Mouse (Mus musculus) heart, postnatal 36 days (tissue): ENCODE results near the gene Bag3. TPM values are rescaled to one million over a fixed set of nuclear protein-coding genes. Genes with fewer than 3 reads are reported as not detected.
A peak's percentile ranks its signal among the peaks of the same experiment; 100 is the strongest.

Experiments
- DNase-seq, 2 experiments: peaks; one replicate each; pipeline ENCODE4 v3.0.0; 2021 to 2022
- intact Hi-C: fragments of 180-260 bp; cut with DNase I; formaldehyde crosslinking; loops from one replicate; pipeline ENCODE4 v1.15.1; 2025
- total RNA-seq, 2 experiments: library from RNA; stranded (reverse); gene quantifications; 2 replicates each; pipeline ENCODE4 v1.2.3; 2021

The Bag3 gene
- total RNA-seq, 2 experiments from 2014 or later = 258 to 272 TPM

DNA sequence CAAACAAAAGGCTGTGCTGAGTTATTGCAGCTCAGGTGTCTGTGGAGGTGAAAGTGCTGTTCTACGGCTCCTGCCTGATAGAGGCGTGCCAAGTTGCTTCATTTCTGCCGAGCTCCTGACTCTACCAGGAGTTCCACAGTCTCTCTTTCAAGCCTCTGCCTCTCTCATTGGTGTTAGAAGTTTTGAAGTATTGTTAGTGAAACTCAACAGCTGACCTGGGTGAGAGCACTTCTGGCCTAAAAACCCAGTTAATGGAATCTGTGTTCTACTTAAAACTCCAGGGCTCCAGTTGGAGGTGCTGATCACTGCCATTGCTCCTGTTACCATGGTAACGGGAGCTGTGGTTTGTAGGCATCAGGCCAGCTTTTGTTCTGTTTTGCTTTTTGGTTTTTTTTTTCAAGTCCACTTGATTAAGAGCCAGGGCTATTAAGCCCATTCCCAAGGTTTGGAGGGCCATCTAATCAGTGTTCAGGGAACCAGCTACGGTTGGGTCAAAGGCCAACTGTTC is 11.6 kb downstream of the Bag3 start:
- intact Hi-C loops = no loop called here
- no peak for DNase-seq

GRCm38 (mm10) chr7:128536074-128536473 is 12.7 kb downstream of the Bag3 start:
- no peak for DNase-seq
- intact Hi-C loops = no loop called here

GRCm38 (mm10) chr7:128537676-128538075 is 14.3 kb downstream of the Bag3 start:
- intact Hi-C loops = no loop called here
- DNase-seq = peak; percentile 48 to 52

DNA sequence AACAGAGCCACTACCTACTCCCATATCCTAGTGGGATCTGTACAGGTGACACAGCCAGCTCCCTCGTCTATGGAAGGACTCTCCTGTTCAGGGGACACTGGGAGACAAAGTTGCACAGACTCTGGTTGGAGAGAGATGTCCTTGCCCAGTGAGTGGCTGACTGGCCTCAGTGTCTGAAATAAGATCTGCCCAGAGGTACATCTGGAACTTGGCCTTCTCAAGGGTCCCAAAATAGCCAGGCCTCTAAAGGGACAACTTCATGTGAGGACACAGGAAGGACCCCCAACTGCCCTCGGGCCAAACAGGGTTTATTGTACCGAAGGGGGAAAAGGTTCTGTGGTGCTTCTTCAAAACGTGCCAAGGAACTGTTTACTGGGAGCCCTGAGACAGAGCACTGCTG is 14.8 kb downstream of the Bag3 start:
- DNase-seq = no peak
- intact Hi-C loops = no loop called here

GRCm38 (mm10) chr7:128538769-128539168 is 15.4 kb downstream of the Bag3 start:
- intact Hi-C loops = no loop called here

GRCm38 (mm10) chr7:128540111-128540510 is 16.7 kb downstream of the Bag3 start:
- no peak for DNase-seq
- intact Hi-C loops = loop anchor here (2.0 kb wide), 1 partner anchor 15 kb away; no protein-coding TSS in a partner anchor

More at GRCm38 (mm10) chr7:128538769-128539168, 15.4 kb downstream of the Bag3 start:
- no peak for DNase-seq

- peak in 1 of 2 experiments; percentile 40 for DNase-seq
Observed at GRCm38 (mm10) chr7:128540734-128541133, 17.3 kb downstream of the Bag3 start.

GRCm38 (mm10) chr7:128541186-128541585 is 17.8 kb downstream of the Bag3 start:
- peak in 1 of 2 experiments; percentile 47 for DNase-seq
- intact Hi-C loops = loop anchor here (2.0 kb wide), 1 partner anchor 16 kb away; no protein-coding TSS in a partner anchor

More at GRCm38 (mm10) chr7:128540734-128541133, 17.3 kb downstream of the Bag3 start:
- intact Hi-C loops = loop anchor here (2.0 kb wide), 1 partner anchor 16 kb away; no protein-coding TSS in a partner anchor

DNA sequence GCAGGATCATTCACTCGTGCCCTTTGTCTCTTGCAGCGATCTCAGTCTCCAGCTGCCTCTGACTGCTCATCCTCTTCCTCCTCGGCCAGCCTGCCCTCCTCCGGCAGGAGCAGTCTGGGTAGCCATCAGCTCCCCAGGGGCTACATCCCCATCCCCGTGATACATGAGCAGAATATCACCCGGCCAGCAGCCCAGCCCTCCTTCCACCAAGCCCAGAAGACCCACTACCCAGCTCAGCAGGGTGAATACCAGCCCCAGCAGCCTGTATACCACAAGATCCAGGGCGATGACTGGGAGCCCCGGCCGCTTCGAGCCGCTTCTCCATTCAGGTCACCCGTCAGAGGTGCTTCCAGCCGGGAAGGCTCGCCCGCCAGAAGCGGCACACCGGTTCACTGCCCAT is 18.4 kb downstream of the Bag3 start:
- no peak for DNase-seq
- intact Hi-C loops = loop anchor here (2.0 kb wide), 1 partner anchor 17 kb away; no protein-coding TSS in a partner anchor

DNA sequence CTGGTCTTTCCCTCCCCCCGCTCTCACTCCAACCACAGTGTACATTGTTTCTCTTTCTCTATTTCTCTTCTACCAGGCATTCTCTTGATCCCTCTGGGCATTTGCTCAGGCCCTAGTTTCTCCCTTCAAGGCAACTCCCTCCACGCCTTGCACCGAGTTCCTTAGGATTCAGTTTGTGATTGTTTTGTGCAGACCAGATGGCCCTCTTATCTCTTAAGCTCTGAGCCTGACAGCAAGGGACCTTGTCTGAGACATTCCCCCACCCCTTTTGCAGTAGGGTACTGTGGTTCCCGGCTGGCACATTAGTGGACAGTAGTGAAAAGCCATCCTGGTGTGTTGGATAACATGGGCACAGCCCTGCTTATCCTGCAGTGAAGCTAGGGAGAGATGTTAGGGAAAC is 19.1 kb downstream of the Bag3 start:
- intact Hi-C loops = no loop called here

GRCm38 (mm10) chr7:128543148-128543855 is 19.9 kb downstream of the Bag3 start:
- intact Hi-C loops = no loop called here
- no peak for DNase-seq

More for the DNA sequence above, 19.1 kb downstream of the Bag3 start:
- no peak for DNase-seq

DNA sequence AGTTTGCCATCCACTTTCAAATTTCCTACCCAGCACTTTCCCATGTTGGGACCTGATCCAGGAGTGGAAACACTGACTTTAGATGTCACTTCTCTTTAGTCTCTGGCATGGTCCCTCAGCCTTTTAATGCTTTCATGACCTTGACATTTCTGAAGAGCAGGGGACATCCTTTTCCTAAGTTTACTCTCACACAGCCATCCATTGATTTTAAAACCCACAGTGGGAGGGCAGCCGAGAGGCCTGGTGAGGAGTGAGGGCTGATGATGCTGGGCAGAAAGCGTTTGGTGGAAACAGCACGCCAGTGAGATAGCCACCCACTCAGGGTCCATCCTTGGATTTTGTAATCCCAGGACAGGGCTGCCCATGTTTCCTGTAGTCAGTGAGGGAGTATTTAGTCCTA is 20.5 kb downstream of the Bag3 start:
- intact Hi-C loops = no loop called here
- no peak for DNase-seq

- intact Hi-C loops = no loop called here
Observed at GRCm38 (mm10) chr7:128544566-128545262, 21.3 kb downstream of the Bag3 start.

DNA sequence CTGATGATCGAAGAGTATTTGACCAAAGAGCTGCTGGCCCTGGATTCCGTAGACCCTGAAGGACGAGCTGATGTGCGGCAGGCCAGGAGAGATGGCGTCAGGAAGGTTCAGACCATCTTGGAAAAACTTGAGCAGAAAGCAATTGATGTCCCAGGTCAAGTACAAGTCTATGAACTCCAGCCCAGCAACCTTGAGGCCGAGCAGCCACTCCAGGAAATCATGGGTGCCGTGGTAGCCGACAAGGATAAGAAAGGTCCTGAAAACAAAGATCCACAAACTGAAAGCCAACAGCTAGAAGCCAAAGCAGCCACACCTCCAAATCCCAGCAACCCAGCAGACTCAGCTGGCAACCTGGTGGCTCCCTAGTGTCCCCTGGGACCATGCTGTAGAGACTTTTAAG is 22.6 kb downstream of the Bag3 start:
- no peak for DNase-seq
- intact Hi-C loops = no loop called here

More at GRCm38 (mm10) chr7:128544566-128545262, 21.3 kb downstream of the Bag3 start:
- no peak for DNase-seq

- no peak for DNase-seq
- intact Hi-C loops = no loop called here
Observed at GRCm38 (mm10) chr7:128549137-128549536, 25.7 kb downstream of the Bag3 start.

- intact Hi-C loops = no loop called here
- no peak for DNase-seq
Observed at GRCm38 (mm10) chr7:128550328-128551086, 27.1 kb downstream of the Bag3 start.

GRCm38 (mm10) chr7:128551087-128551457 is 27.7 kb downstream of the Bag3 start:
- intact Hi-C loops = no loop called here
- DNase-seq = no peak

GRCm38 (mm10) chr7:128553105-128553705 is 29.8 kb downstream of the Bag3 start:
- intact Hi-C loops = no loop called here
- DNase-seq = no peak

DNA sequence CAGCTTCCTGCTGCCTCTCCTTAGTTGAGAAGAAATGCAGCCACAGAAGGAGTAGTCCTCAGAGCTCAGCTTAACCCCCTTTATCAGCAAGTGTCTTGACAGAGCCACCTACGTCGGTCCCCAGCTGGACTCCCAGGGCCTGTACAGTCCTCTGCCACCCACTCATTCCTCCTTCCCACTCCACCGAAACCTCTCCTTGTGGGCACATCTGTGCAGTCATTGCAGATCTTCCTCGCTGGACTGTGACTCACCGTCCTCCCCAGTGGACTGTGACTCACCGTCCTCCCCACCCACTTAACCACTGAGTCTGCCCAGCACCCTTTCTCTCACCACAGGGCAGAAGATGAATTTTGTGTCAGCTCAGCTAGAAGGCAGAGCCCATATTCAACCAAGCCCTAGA is 31.1 kb downstream of the Bag3 start:
- intact Hi-C loops = no loop called here
- no peak for DNase-seq

DNA sequence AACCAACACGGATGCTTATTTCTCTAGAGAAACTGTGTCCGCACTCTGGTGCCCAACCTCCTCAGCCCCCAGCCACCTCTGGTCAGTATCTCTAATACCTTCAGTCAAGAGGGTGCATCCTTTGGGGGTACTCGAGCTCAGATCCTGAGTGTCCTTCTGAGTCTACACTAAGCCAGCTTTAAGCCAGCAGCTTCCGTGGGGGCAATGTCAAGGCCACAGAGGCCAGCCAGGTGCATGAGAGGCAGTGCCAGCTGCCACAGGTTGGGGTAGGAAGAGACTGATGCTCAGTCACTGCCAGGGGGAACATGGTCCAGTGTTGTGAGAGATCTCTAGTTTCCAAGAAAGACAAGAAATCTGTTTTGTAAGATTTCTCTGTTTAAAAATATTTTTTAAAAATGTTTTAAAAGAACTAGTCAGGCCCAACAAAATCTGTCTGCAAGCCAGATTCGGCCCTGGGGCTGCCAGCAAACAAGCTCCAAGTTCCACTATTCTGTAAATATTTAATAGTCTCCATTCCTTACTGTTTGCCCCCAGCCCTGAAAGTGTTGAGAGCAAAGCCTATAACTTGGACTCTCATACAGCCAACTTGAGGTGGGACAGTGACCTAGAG is 31.8 kb downstream of the Bag3 start:
- no peak for DNase-seq
- intact Hi-C loops = loop anchor here (5.0 kb wide), 1 partner anchor 33 kb away; the partner anchor contains the start of gene Bag3
